Mouse (Mus musculus): ENCODE results near the gene Ttll5. TPM values are rescaled to one million over a fixed set of nuclear protein-coding genes. Genes with fewer than 3 reads are reported as not detected.

The Ttll5 gene
- total and polyA plus RNA-seq, 3 experiments, result 7.4 to 18.5 TPM; not detected in 1

GRCm38 (mm10) chr12:85993790-85994360 is 169.4 kb downstream of the Ttll5 start:
- Histone ChIP-seq H3K4me1 (ENCODE audit: control insufficient read depth in 1 of 2, insufficient read depth in 2 of 2, low read length in 2 of 2) (no peaks in the 10 kb centered on the region), H3K4me3 (ENCODE audit: control insufficient read depth in 1 of 2, insufficient read depth in 1 of 2, low read depth in 2 of 2, low read length in 2 of 2) (no peak overlapping the region), H3K36me3 (ENCODE audit: control insufficient read depth in 1 of 2, insufficient read depth in 2 of 2, low read length in 2 of 2) (no peaks in the 10 kb centered on the region), H3K9me3 (replicated peaks; ENCODE audit: insufficient read depth, low read length) (no peaks in the 10 kb centered on the region), H3K27me3 (ENCODE audit: control insufficient read depth in 1 of 2, insufficient read depth in 2 of 2, low read length in 2 of 2) (no peaks in the 10 kb centered on the region), H3K27ac (ENCODE audit: control insufficient read depth, low read depth, low read length) (no peak overlapping the region), H3K9ac (ENCODE audit: control insufficient read depth, low read depth, low read length, poor library complexity, severe bottlenecking) (no peak overlapping the region), H3K79me2 (ENCODE audit: control insufficient read depth, insufficient read depth, low read length, poor library complexity) (no peaks in the 10 kb centered on the region)
- DNase-seq (ENCODE audit: low read depth, low spot score), result no peak
- no peak for TF ChIP-seq MYC (IDR thresholded peaks at IDR 0.05; ENCODE audit: low read depth, low read length)
- TF ChIP-seq HCFC1 (IDR thresholded peaks at IDR 0.05; ENCODE audit: low read depth, low read length), result no peak
- no peak for TF ChIP-seq RAD21 (IDR thresholded peaks at IDR 0.05; ENCODE audit: low read depth, low read length)
- no peak for TF ChIP-seq GATA1 (IDR thresholded peaks at IDR 0.05; ENCODE audit: low read depth, low read length)
- no peak for TF ChIP-seq MXI1 (IDR thresholded peaks at IDR 0.05; ENCODE audit: low read depth, low read length)
- TF ChIP-seq UBTF (IDR thresholded peaks at IDR 0.05; ENCODE audit: borderline replicate concordance, insufficient read depth, low read depth, low read length), result no peak
- no peak for TF ChIP-seq JUND (IDR thresholded peaks at IDR 0.05; ENCODE audit: low read depth, low read length)
- no peak for TF ChIP-seq ZKSCAN1 (IDR thresholded peaks at IDR 0.05; ENCODE audit: low read depth, low read length)

- Histone ChIP-seq H3K36me3 (ENCODE audit: control insufficient read depth in 1 of 2, insufficient read depth in 2 of 2, low read length in 2 of 2) (no peaks in the 10 kb centered on the region; a peak in 1 of 4 replicates), H3K27me3 (ENCODE audit: control insufficient read depth in 1 of 2, insufficient read depth in 2 of 2, low read length in 2 of 2) (no peaks in the 10 kb centered on the region), H3K9me3 (replicated peaks; ENCODE audit: insufficient read depth, low read length) (no peaks in the 10 kb centered on the region), H3K79me2 (ENCODE audit: control insufficient read depth, insufficient read depth, low read length, poor library complexity) (no peaks in the 10 kb centered on the region), H3K9ac (ENCODE audit: control insufficient read depth, low read depth, low read length, poor library complexity, severe bottlenecking) (no peak overlapping the region), H3K27ac (ENCODE audit: control insufficient read depth, low read depth, low read length) (no peak overlapping the region), H3K4me1 (ENCODE audit: control insufficient read depth in 1 of 2, insufficient read depth in 2 of 2, low read length in 2 of 2) (no peaks in the 10 kb centered on the region), H3K4me3 (ENCODE audit: control insufficient read depth in 1 of 2, insufficient read depth in 1 of 2, low read depth in 2 of 2, low read length in 2 of 2) (no peak overlapping the region)
- TF ChIP-seq E2F4 (IDR thresholded peaks at IDR 0.05; ENCODE audit: borderline replicate concordance, low read depth, low read length) (no peak), MYC (IDR thresholded peaks at IDR 0.05; ENCODE audit: low read depth, low read length) (no peak), MAFK (IDR thresholded peaks at IDR 0.05; ENCODE audit: borderline replicate concordance, low read depth, low read length) (no peak), CHD1 (IDR thresholded peaks at IDR 0.05; ENCODE audit: low read depth, low read length) (no peak), EP300 (IDR thresholded peaks at IDR 0.05; ENCODE audit: low read depth in 1 of 2, low read length in 2 of 2) (no peak), ZC3H11A (IDR thresholded peaks at IDR 0.05; ENCODE audit: low read depth, low read length) (no peak), TCF12 (IDR thresholded peaks at IDR 0.05; ENCODE audit: low read depth, low read length) (no peak), CHD2 (IDR thresholded peaks at IDR 0.05; ENCODE audit: low read length) (no peak)
- no peak for DNase-seq (ENCODE audit: low read depth, low spot score)
Observed at GRCm38 (mm10) chr12:86000641-86001073, 176.2 kb downstream of the Ttll5 start.
